In genomic region chr2:112982908-112983510, GRCm38 (mm10) we compare ENCODE assay signal across 14 mouse cellular contexts.
DNase-seq lines count a peak whose midpoint lies in the region; ATAC-seq lines count a peak whose summit lies in the region.
"Had no signal": no experiment of that assay in that cellular context is flagged by ENCODE, and none has a peak within 500 bp of the region (broad histone marks: within the 10 kb centered on the region; RNA-seq: fewer than 3 reads in every experiment).

No protein-coding gene starts in this region.

- no peaks in the 10 kb centered on the region for H3K4me1 ChIP-seq in hindbrain, embryonic 10.5 days (replicated peaks)
- no peaks in the 10 kb centered on the region for H3K4me1 ChIP-seq in hindbrain, embryonic 13.5 days (replicated peaks)
- H3K4me1 ChIP-seq in embryonic facial prominence, embryonic 14.5 days (ENCODE audit: control insufficient read depth, insufficient read depth, low read length): peaks cover 4% of the 10 kb centered on the region; the same call in 1 of the 2 replicates
- H3K4me1 ChIP-seq: heart, embryonic 15.5 days; liver, embryonic 12.5 days had no signal

- H3K9me3 ChIP-seq in hindbrain, embryonic 10.5 days: no peaks in the 10 kb centered on the region
- no peaks in the 10 kb centered on the region for H3K9me3 ChIP-seq in hindbrain, embryonic 13.5 days
- no peaks in the 10 kb centered on the region for H3K9me3 ChIP-seq in embryonic facial prominence, embryonic 14.5 days (ENCODE audit: control insufficient read depth, low read length)
- H3K9me3 ChIP-seq: heart, embryonic 15.5 days; liver, embryonic 12.5 days had no signal

- DNase-seq in hindbrain, embryonic 10.5 days (ENCODE audit: low spot score): peak; percentile 4
- DNase-seq in 3T3-L1 (ENCODE audit: low read depth, low spot score): peak; percentile 4
- DNase-seq in cerebellum, postnatal 10 days: peak; percentile 43 to 60
- DNase-seq in embryonic facial prominence, embryonic 14.5 days (ENCODE audit: low spot score): peak; percentile 72
- no peak for DNase-seq in adrenal gland, postnatal 36 days
- DNase-seq in kidney, postnatal 4 days: no peak
- DNase-seq in gastrocnemius, postnatal 25 days: no peak
- DNase-seq: adrenal gland, postnatal 25 days; gastrocnemius, postnatal 36 days; layer of hippocampus, postnatal 36 days; lung, postnatal 10 days had no signal

- H3K36me3 ChIP-seq in hindbrain, embryonic 10.5 days: no peaks in the 10 kb centered on the region
- H3K36me3 ChIP-seq in hindbrain, embryonic 13.5 days: no peaks in the 10 kb centered on the region
- no peaks in the 10 kb centered on the region for H3K36me3 ChIP-seq in embryonic facial prominence, embryonic 14.5 days (ENCODE audit: control insufficient read depth, insufficient read depth, low read length)
- H3K36me3 ChIP-seq: heart, embryonic 15.5 days; liver, embryonic 12.5 days had no signal

- no peak overlapping the region for H3K4me3 ChIP-seq in hindbrain, embryonic 10.5 days
- H3K4me3 ChIP-seq in hindbrain, embryonic 13.5 days: no peak overlapping the region
- no peak overlapping the region for H3K4me3 ChIP-seq in embryonic facial prominence, embryonic 14.5 days (ENCODE audit: low read depth, low read length)
- H3K4me3 ChIP-seq: heart, embryonic 15.5 days; liver, embryonic 12.5 days had no signal

- H3K4me2 ChIP-seq in hindbrain, embryonic 13.5 days: no peak overlapping the region
- H3K4me2 ChIP-seq in embryonic facial prominence, embryonic 14.5 days (ENCODE audit: low read depth, low read length): no peak overlapping the region
- H3K4me2 ChIP-seq: heart, embryonic 15.5 days; liver, embryonic 12.5 days had no signal

- H3K9ac ChIP-seq in hindbrain, embryonic 13.5 days: no peak overlapping the region
- H3K9ac ChIP-seq in embryonic facial prominence, embryonic 14.5 days (ENCODE audit: low read depth, low read length): no peak overlapping the region
- H3K9ac ChIP-seq: heart, embryonic 15.5 days; liver, embryonic 12.5 days had no signal

- H3K27me3 ChIP-seq in hindbrain, embryonic 10.5 days (ENCODE audit: insufficient read depth, poor library complexity, severe bottlenecking): no peaks in the 10 kb centered on the region
- H3K27me3 ChIP-seq in hindbrain, embryonic 13.5 days: no peaks in the 10 kb centered on the region
- no peaks in the 10 kb centered on the region for H3K27me3 ChIP-seq in embryonic facial prominence, embryonic 14.5 days (replicated peaks; ENCODE audit: control insufficient read depth, insufficient read depth, low read length)
- H3K27me3 ChIP-seq: heart, embryonic 15.5 days; liver, embryonic 12.5 days had no signal

- no peak for ATAC-seq in hindbrain, embryonic 13.5 days (ENCODE audit: low FRiP score)
- ATAC-seq in embryonic facial prominence, embryonic 14.5 days (ENCODE audit: low read depth): peak; percentile 41; the same call in 1 of the 2 replicates
- ATAC-seq: liver, embryonic 12.5 days had no signal

- 74% methylated on average over 1 of the region's 1 CpGs for WGBS in hindbrain, embryonic 10.5 days
- WGBS in hindbrain, embryonic 13.5 days: 69% methylated on average over 1 of the region's 1 CpGs
- WGBS in embryonic facial prominence, embryonic 14.5 days: 18% methylated on average over 1 of the region's 1 CpGs

- no peak overlapping the region for H3K27ac ChIP-seq in hindbrain, embryonic 10.5 days
- no peak overlapping the region for H3K27ac ChIP-seq in hindbrain, embryonic 13.5 days
- no peak overlapping the region for H3K27ac ChIP-seq in embryonic facial prominence, embryonic 14.5 days (replicated peaks; ENCODE audit: low read depth, low read length)
- H3K27ac ChIP-seq: heart, embryonic 15.5 days; liver, embryonic 12.5 days had no signal

Comparison
In these comparisons a context has a peak if more than half of its experiments do, and no peak if none do; other contexts are left out.
1. DNase-seq: peak in hindbrain, embryonic 10.5 days (single experiment), 3T3-L1 (single experiment), cerebellum, postnatal 10 days (2 of 2) and embryonic facial prominence, embryonic 14.5 days (single experiment); none in adrenal gland, postnatal 36 days (0 of 2), kidney, postnatal 4 days (0 of 2) and gastrocnemius, postnatal 25 days (single experiment).